Mouse (Mus musculus) intestine, embryonic 16.5 days (tissue): ENCODE measurements around the gene Fam205a2. TPM values are rescaled to one million over a fixed set of nuclear protein-coding genes. Genes with fewer than 3 reads are reported as not detected.
"Not testable (repeated sequence)": the region's sequence is repeated elsewhere in the genome, so short reads cannot be mapped to it uniquely, and the experiment has no call there.

Experiments
- ATAC-seq: fragments of 200-750 bp; cut with Nextera tagmentation; 2 replicates; pipeline ENCODE4 v1.8.0; 2017; ENCODE audit warnings: moderate TSS enrichment, moderate library complexity
- H3K27ac ChIP-seq: fragments of 300-500 bp; sonication (generic); 2 replicates; pipeline ENCODE4 v1.5.1; 2014; ENCODE audit warnings: mild to moderate bottlenecking, low read length
- H3K27me3 ChIP-seq: fragments of 300-500 bp; sonication (generic); replicated peaks from 2 replicates; pipeline ENCODE4 v1.6.1; 2014; ENCODE audit warnings: low read length, control low read depth, mixed read lengths; ENCODE audit not compliant: control insufficient read depth, insufficient read depth
- H3K36me3 ChIP-seq: fragments of 300-500 bp; sonication (generic); 2 replicates; pipeline ENCODE4 v1.6.1; 2014; ENCODE audit warnings: low read length, control low read depth; ENCODE audit not compliant: control insufficient read depth, insufficient read depth
- H3K4me1 ChIP-seq: fragments of 300-500 bp; sonication (generic); 2 replicates; pipeline ENCODE4 v1.6.1; 2014; ENCODE audit warnings: low read length, control low read depth, mixed read lengths; ENCODE audit not compliant: control insufficient read depth, insufficient read depth
- H3K4me2 ChIP-seq: fragments of 300-500 bp; sonication (generic); 2 replicates; pipeline ENCODE4 v1.6.1; 2014; ENCODE audit warnings: low read depth, low read length, control low read depth
- H3K4me3 ChIP-seq: fragments of 300-500 bp; sonication (generic); 2 replicates; pipeline ENCODE4 v1.5.1; 2014; ENCODE audit warnings: mild to moderate bottlenecking, low read length
- H3K9ac ChIP-seq: fragments of 300-500 bp; sonication (generic); 2 replicates; pipeline ENCODE4 v1.6.1; 2014; ENCODE audit warnings: low read depth, low read length
- H3K9me3 ChIP-seq: fragments of 300-500 bp; sonication (generic); 2 replicates; pipeline ENCODE4 v1.6.1; 2016; ENCODE audit warnings: low read length, control low read depth; ENCODE audit not compliant: control insufficient read depth
- WGBS: fragments of 180-500 bp; shearing (Covaris S2); extraction: QIAGEN DNeasy Blood & Tissue Kit; methylation state at CpG from one replicate; pipeline ENCODE4 v1.1.7; 2014; 5-methylcytosine and 5-hydroxymethylcytosine counted together
- polyA plus RNA-seq: library from polyadenylated mRNA; unstranded; fragments of >200 nt; fragmentation: Nextera tagmentation; extraction: Ambion mirVana; gene quantifications from 2 replicates; pipeline ENCODE4 v1.2.1, GENCODE M21; 2015

Fam205a2 gene
- not detected in 2 replicates for polyA plus RNA-seq

DNA sequence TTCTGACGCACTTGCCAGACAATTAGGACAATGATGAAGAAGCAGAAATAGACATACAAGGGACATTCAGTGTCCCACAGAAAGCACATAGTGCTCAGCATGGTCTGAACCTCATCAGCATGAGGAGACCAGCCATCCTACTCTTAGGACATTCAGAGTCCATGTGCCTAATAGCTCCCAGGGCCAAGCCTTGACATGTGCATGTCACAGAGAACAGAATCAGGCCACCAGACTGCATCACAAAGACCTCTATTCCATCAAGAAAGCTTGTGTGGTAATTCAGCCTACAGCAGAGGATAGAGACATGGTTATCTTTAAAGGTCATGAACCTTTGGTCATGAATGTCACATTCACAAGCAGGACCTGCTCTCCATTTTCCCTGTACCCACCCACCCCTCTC is at the start of gene Fam205a2:
Gene Fam205a2 (minus strand): TSS at position 101 of the 400 bp plus-strand sequence.
- H3K9ac ChIP-seq, H3K36me3 ChIP-seq, H3K9me3 ChIP-seq, H3K4me1 ChIP-seq, ATAC-seq, H3K27ac ChIP-seq, H3K4me2 ChIP-seq, H3K4me3 ChIP-seq, H3K27me3 ChIP-seq: not testable (repeated sequence)
- WGBS, result no CpG with 5 or more reads among the region's 1 CpGs

Other genes starting within 250 kb of the Fam205a2 start
- gene Gm21953, start 233.9 kb downstream of the Fam205a2 start, polyA plus RNA-seq, result not detected in 2 replicates
- not detected in 2 replicates for gene Fam205a3, start 209.8 kb downstream of the Fam205a2 start, polyA plus RNA-seq
- not detected in 2 replicates for gene Gm21586, start 88.8 kb downstream of the Fam205a2 start, polyA plus RNA-seq
- not detected in 2 replicates for gene Gm2163, start 61.4 kb downstream of the Fam205a2 start, polyA plus RNA-seq
- gene Gm10591, start 84.0 kb upstream of the Fam205a2 start, polyA plus RNA-seq, result not detected in 2 replicates
- 1.3 TPM in 1 of 2 replicates, not detected in the other for gene Gm2564, start 101.5 kb upstream of the Fam205a2 start, polyA plus RNA-seq
- not detected in 2 replicates for gene Ccl27b, start 127.1 kb upstream of the Fam205a2 start, polyA plus RNA-seq
- gene Il11ra2, start 133.7 kb upstream of the Fam205a2 start, polyA plus RNA-seq, result not detected in 2 replicates
- not detected in 2 replicates for gene 4930578G10Rik, start 207.4 kb upstream of the Fam205a2 start, polyA plus RNA-seq
- gene Ccl19, start 228.4 kb upstream of the Fam205a2 start, polyA plus RNA-seq, result 0.50 and 0.53 TPM in 2 replicates
- gene Ccl21a, start 245.8 kb upstream of the Fam205a2 start, polyA plus RNA-seq, result 63.2 and 68.2 TPM in 2 replicates